Mouse (Mus musculus) heart, embryonic 14.5 days (tissue): ENCODE measurements around the gene Gm49369. TPM values are rescaled to one million over a fixed set of nuclear protein-coding genes. Genes with fewer than 3 reads are reported as not detected.
A peak's percentile ranks its signal among the peaks of the same experiment; 100 is the strongest.

Experiments
- ATAC-seq: fragments of 200-750 bp; cut with Nextera tagmentation; 2 replicates; pipeline ENCODE4 v1.8.0; 2017; ENCODE audit warnings: low read depth, moderate TSS enrichment; ENCODE audit not compliant: insufficient number of reproducible peaks, insufficient read depth, low FRiP score
- H3K27ac ChIP-seq, 2 experiments: fragments of 200-500 bp in 1 of 2; fragments of 300-500 bp in 1 of 2; sonication (generic) in 1 of 2; replicated peaks in 1 of 2; 2 replicates each; pipeline ENCODE4 v1.5.1; 2012 to 2014; ENCODE audit warnings: low read depth in 2 of 2, low read length in 2 of 2, control low read depth in 1 of 2, mild to moderate bottlenecking in 1 of 2, mixed read lengths in 1 of 2; ENCODE audit not compliant: control insufficient read depth in 1 of 2, insufficient read depth in 1 of 2
- H3K27me3 ChIP-seq: fragments of 300-500 bp; sonication (generic); 2 replicates; pipeline ENCODE4 v1.6.1; 2014; ENCODE audit warnings: mild to moderate bottlenecking, low read length, control low read depth; ENCODE audit not compliant: control insufficient read depth, insufficient read depth
- H3K36me3 ChIP-seq: fragments of 300-500 bp; sonication (generic); 2 replicates; pipeline ENCODE4 v1.6.1; 2014; ENCODE audit warnings: mild to moderate bottlenecking, control low read depth, low read length, mixed read lengths; ENCODE audit not compliant: control insufficient read depth, insufficient read depth
- H3K4me1 ChIP-seq, 2 experiments: fragments of 200-500 bp in 1 of 2; fragments of 300-500 bp in 1 of 2; sonication (generic) in 1 of 2; 2 replicates each; pipeline ENCODE4 v1.6.1; 2012 to 2014; ENCODE audit warnings: low read length in 2 of 2, control low read depth in 1 of 2, mixed read lengths in 1 of 2; ENCODE audit not compliant: control insufficient read depth in 2 of 2, insufficient read depth in 2 of 2
- H3K4me2 ChIP-seq: fragments of 300-500 bp; sonication (generic); 2 replicates; pipeline ENCODE4 v1.6.1; 2014; ENCODE audit warnings: mild to moderate bottlenecking, low read length
- H3K4me3 ChIP-seq, 2 experiments: fragments of 200-500 bp in 1 of 2; fragments of 300-500 bp in 1 of 2; sonication (generic) in 1 of 2; 2 replicates each; pipeline ENCODE4 v1.5.1; 2012 to 2014; ENCODE audit warnings: low read length in 2 of 2, mild to moderate bottlenecking in 2 of 2, control low read depth in 1 of 2, low read depth in 1 of 2, moderate library complexity in 1 of 2; ENCODE audit not compliant: control insufficient read depth in 1 of 2, insufficient read depth in 1 of 2
- H3K9ac ChIP-seq: fragments of 300-500 bp; sonication (generic); 2 replicates; pipeline ENCODE4 v1.6.1; 2014; ENCODE audit warnings: mild to moderate bottlenecking, low read length
- H3K9me3 ChIP-seq: fragments of 300-500 bp; sonication (generic); 2 replicates; pipeline ENCODE4 v1.6.1; 2016; ENCODE audit warnings: low read length, control low read depth; ENCODE audit not compliant: control insufficient read depth
- WGBS: fragments of 180-500 bp; shearing (Covaris S2); extraction: QIAGEN DNeasy Blood & Tissue Kit; methylation state at CpG from one replicate; pipeline ENCODE4 v1.1.7; 2014; 5-methylcytosine and 5-hydroxymethylcytosine counted together
- polyA plus RNA-seq: library from polyadenylated mRNA; unstranded; fragments of >200 nt; fragmentation: Nextera tagmentation; extraction: Ambion mirVana; gene quantifications from 2 replicates; pipeline ENCODE4 v1.2.1, GENCODE M21; 2014

Gm49369 gene
- polyA plus RNA-seq, 1 experiment from 2014 or later: not detected

- Histone ChIP-seq H3K27me3 (no peaks in the 10 kb centered on the region), H3K4me3 (peak within 1 kb of the TSS; percentile 52 to 63), H3K4me1 (peaks cover 15 to 17% of the 10 kb centered on the region in 2 experiments), H3K9ac (peak within 1 kb of the TSS; percentile 84), H3K27ac (peak within 1 kb of the TSS; percentile 54 to 71), H3K4me2 (peak within 1 kb of the TSS; percentile 76), H3K9me3 (no peaks in the 10 kb centered on the region), H3K36me3 (peaks cover 34% of the 10 kb centered on the region)
- ATAC-seq: peak; percentile 94
- under 1% methylated on average over 55 of the region's 55 CpGs for WGBS
Measured at GRCm38 (mm10) chr7:142387419-142388148, 5.1 kb upstream of the Gm49369 start, which contains the start of gene Ctsd. Gene Ctsd, minus strand, starts transcription at chr7:142388038.

- Histone ChIP-seq H3K4me2 (peak overlapping the region; percentile 76), H3K9me3 (no peaks in the 10 kb centered on the region), H3K27me3 (no peaks in the 10 kb centered on the region), H3K27ac (peak overlapping the region; percentile 12 to 71), H3K4me3 (peak overlapping the region; percentile 52 to 63), H3K9ac (peak overlapping the region; percentile 84), H3K36me3 (peaks cover 42% of the 10 kb centered on the region), H3K4me1 (peaks cover 15 to 17% of the 10 kb centered on the region in 2 experiments)
- WGBS: 46% methylated on average over 6 of the region's 6 CpGs
- no peak; the same call in 1 of the 2 replicates for ATAC-seq
Measured at GRCm38 (mm10) chr7:142386621-142387201, 4.2 kb upstream of the Gm49369 start.

GRCm38 (mm10) chr7:142385742-142386403, 3.4 kb upstream of the Gm49369 start:
- ATAC-seq: no peak
- WGBS: 87% methylated on average over 3 of the region's 3 CpGs
- H3K27ac ChIP-seq: peak overlapping the region in 1 of 2 experiments; percentile 71; a peak in 2 of 4 replicates

GRCm38 (mm10) chr7:142384306-142384705, 1.8 kb upstream of the Gm49369 start:
- WGBS: 74% methylated on average over 10 of the region's 10 CpGs
- Histone ChIP-seq H3K9me3 (no peaks in the 10 kb centered on the region), H3K27ac (no peak overlapping the region), H3K4me3 (no peak overlapping the region), H3K4me1 (peaks cover 15 to 17% of the 10 kb centered on the region in 2 experiments), H3K9ac (no peak overlapping the region), H3K27me3 (no peaks in the 10 kb centered on the region), H3K36me3 (peaks cover 66% of the 10 kb centered on the region), H3K4me2 (no peak overlapping the region)
- ATAC-seq: no peak

More at GRCm38 (mm10) chr7:142385742-142386403, 3.4 kb upstream of the Gm49369 start:
- peaks cover 15 to 17% of the 10 kb centered on the region in 2 experiments for H3K4me1 ChIP-seq
- H3K9me3 ChIP-seq: no peaks in the 10 kb centered on the region
- peak overlapping the region; percentile 76 for H3K4me2 ChIP-seq
- peak overlapping the region; percentile 52 to 63 for H3K4me3 ChIP-seq
- H3K9ac ChIP-seq: peak overlapping the region; percentile 84
- H3K27me3 ChIP-seq: no peaks in the 10 kb centered on the region
- H3K36me3 ChIP-seq: peaks cover 51% of the 10 kb centered on the region

GRCm38 (mm10) chr7:142381175-142381574, 1.3 kb downstream of the Gm49369 start:
- H3K4me2 ChIP-seq: no peak overlapping the region
- no peaks in the 10 kb centered on the region for H3K9me3 ChIP-seq
- 78% methylated on average over 4 of the region's 4 CpGs for WGBS
- no peak overlapping the region for H3K9ac ChIP-seq
- peaks cover 6 to 9% of the 10 kb centered on the region in 2 experiments for H3K4me1 ChIP-seq
- H3K27me3 ChIP-seq: no peaks in the 10 kb centered on the region
- H3K4me3 ChIP-seq: no peak overlapping the region
- peak; percentile 33; the same call in 1 of the 2 replicates for ATAC-seq
- H3K27ac ChIP-seq: no peak overlapping the region
- H3K36me3 ChIP-seq: peaks cover 98% of the 10 kb centered on the region

- peaks cover 92% of the 10 kb centered on the region for H3K36me3 ChIP-seq
- no peaks in the 10 kb centered on the region for H3K27me3 ChIP-seq
- H3K4me2 ChIP-seq: no peak overlapping the region
- H3K9ac ChIP-seq: no peak overlapping the region; the same call in 1 of the 2 replicates
- H3K4me1 ChIP-seq: peaks cover 3 to 10% of the 10 kb centered on the region in 2 experiments; a peak in 3 of 4 replicates
- ATAC-seq: no peak
- no peaks in the 10 kb centered on the region for H3K9me3 ChIP-seq
- no peak overlapping the region for H3K27ac ChIP-seq
- WGBS: 54% methylated on average over 6 of the region's 6 CpGs
- no peak overlapping the region for H3K4me3 ChIP-seq
Measured at GRCm38 (mm10) chr7:142379186-142379585, 3.3 kb downstream of the Gm49369 start.

- peaks cover 8 to 15% of the 10 kb centered on the region in 2 experiments for H3K4me1 ChIP-seq
- 68% methylated on average over 14 of the region's 14 CpGs for WGBS
- no peaks in the 10 kb centered on the region for H3K9me3 ChIP-seq
- H3K36me3 ChIP-seq: peaks cover 74% of the 10 kb centered on the region
- no peak for ATAC-seq
- no peaks in the 10 kb centered on the region for H3K27me3 ChIP-seq
- H3K4me2 ChIP-seq: no peak overlapping the region
- no peak overlapping the region for H3K9ac ChIP-seq
- no peak overlapping the region for H3K27ac ChIP-seq
- H3K4me3 ChIP-seq: no peak overlapping the region
Measured at GRCm38 (mm10) chr7:142377233-142377925, 5.1 kb downstream of the Gm49369 start.
